Mouse (Mus musculus) forebrain, postnatal 0 days (tissue): ENCODE measurements around the gene St3gal3. TPM values are rescaled to one million over a fixed set of nuclear protein-coding genes. Genes with fewer than 3 reads are reported as not detected.

Source experiments
- ATAC-seq: fragments of 200-750 bp; cut with Nextera tagmentation; 2 replicates; pipeline ENCODE4 v1.8.0; 2017; ENCODE audit warnings: mild to moderate bottlenecking, moderate library complexity
- DNase-seq: peaks from one replicate; pipeline ENCODE4 v3.0.0-alpha.2; 2015
- H3K27ac ChIP-seq: fragments of 300-500 bp; sonication (generic); 2 replicates; pipeline ENCODE4 v1.5.1; 2014; ENCODE audit warnings: low read depth, mild to moderate bottlenecking, antibody characterized with exemption, low read length, moderate library complexity, mixed read lengths
- H3K27me3 ChIP-seq: fragments of 300-500 bp; sonication (generic); 2 replicates; pipeline ENCODE4 v1.6.1; 2014; ENCODE audit warnings: mild to moderate bottlenecking, low read length, mixed read lengths; ENCODE audit not compliant: insufficient read depth
- H3K36me3 ChIP-seq: fragments of 300-500 bp; sonication (generic); 2 replicates; pipeline ENCODE4 v1.6.1; 2014; ENCODE audit warnings: mild to moderate bottlenecking, moderate library complexity; ENCODE audit not compliant: insufficient read depth
- H3K4me1 ChIP-seq: fragments of 300-500 bp; sonication (generic); 2 replicates; pipeline ENCODE4 v1.6.1; 2014; ENCODE audit warnings: antibody characterized with exemption; ENCODE audit not compliant: insufficient read depth
- H3K4me2 ChIP-seq: fragments of 300-500 bp; sonication (generic); 2 replicates; pipeline ENCODE4 v1.6.1; 2014; ENCODE audit warnings: low read depth, mild to moderate bottlenecking, moderate library complexity
- H3K4me3 ChIP-seq: fragments of 300-500 bp; sonication (generic); 2 replicates; pipeline ENCODE4 v1.5.1; 2014; ENCODE audit warnings: low read depth, low read length, mixed read lengths
- H3K9ac ChIP-seq: fragments of 300-500 bp; sonication (generic); 2 replicates; pipeline ENCODE4 v1.6.1; 2014; ENCODE audit warnings: mild to moderate bottlenecking
- H3K9me3 ChIP-seq: fragments of 300-500 bp; sonication (generic); 2 replicates; pipeline ENCODE4 v1.6.1; 2016; ENCODE audit warnings: low read length
- CTCF ChIP-seq: sonication (generic); IDR thresholded peaks from 2 replicates; pipeline ENCODE4 v1.5.1; 2016; ENCODE audit warnings: antibody characterized with exemption, control low read depth, low read depth
- WGBS: fragments of 180-500 bp; shearing (Covaris S2); extraction: QIAGEN DNeasy Blood & Tissue Kit; methylation state at CpG from one replicate; pipeline ENCODE4 v1.1.7; 2014; 5-methylcytosine and 5-hydroxymethylcytosine counted together
- polyA plus RNA-seq: library from polyadenylated mRNA; unstranded; fragments of >200 nt; fragmentation: Nextera tagmentation; extraction: Ambion mirVana; gene quantifications from 2 replicates; pipeline ENCODE4 v1.2.1, GENCODE M21; 2015
- total RNA-seq: library from RNA; depleted of rRNA; stranded (reverse); fragments of >200 nt; gene quantifications from 2 replicates; pipeline ENCODE4 v1.2.3, GENCODE M21; 2014

Gene St3gal3
- total and polyA plus RNA-seq, 2 experiments from 2014 or later, result 11.2 to 36.1 TPM

- Histone ChIP-seq H3K27me3 (no peaks in the 10 kb centered on the region), H3K9ac (no peak overlapping the region), H3K4me1 (peaks cover 8% of the 10 kb centered on the region; the same call in 1 of the 2 replicates), H3K4me3 (no peak overlapping the region), H3K4me2 (no peak overlapping the region), H3K36me3 (no peaks in the 10 kb centered on the region), H3K9me3 (no peaks in the 10 kb centered on the region), H3K27ac (no peak overlapping the region)
- ATAC-seq (no peak), DNase-seq (no peak)
- WGBS, result 89% methylated on average over 5 of the region's 5 CpGs
- TF ChIP-seq CTCF, result no peak
These were observed 138.0 kb downstream of the St3gal3 start for GRCm38 (mm10) chr4:117996701-117997100.

- no peak overlapping the region for H3K9ac ChIP-seq
- TF ChIP-seq CTCF, result no peak
- no peaks in the 10 kb centered on the region for H3K9me3 ChIP-seq
- H3K27ac ChIP-seq, result no peak overlapping the region
- no peak overlapping the region for H3K4me2 ChIP-seq
- DNase-seq (no peak), ATAC-seq (no peak)
- peaks cover 8% of the 10 kb centered on the region; the same call in 1 of the 2 replicates for H3K4me1 ChIP-seq
- H3K36me3 ChIP-seq, result no peaks in the 10 kb centered on the region
- H3K4me3 ChIP-seq, result no peak overlapping the region
- no peaks in the 10 kb centered on the region for H3K27me3 ChIP-seq
- 96% methylated on average over 1 of the region's 1 CpGs for WGBS
These were observed 139.3 kb downstream of the St3gal3 start for GRCm38 (mm10) chr4:117995461-117995860.

GRCm38 (mm10) chr4:117993421-117993820 lies 141.3 kb downstream of the St3gal3 start:
- ATAC-seq, result no peak
- TF ChIP-seq CTCF, result no peak
- 83% methylated on average over 2 of the region's 2 CpGs for WGBS
- no peaks in the 10 kb centered on the region for H3K9me3 ChIP-seq
- H3K4me1 ChIP-seq, result peaks cover 8% of the 10 kb centered on the region; the same call in 1 of the 2 replicates
- H3K9ac ChIP-seq, result no peak overlapping the region
- H3K4me2 ChIP-seq, result no peak overlapping the region
- H3K27me3 ChIP-seq, result no peaks in the 10 kb centered on the region
- no peak overlapping the region for H3K27ac ChIP-seq
- no peak overlapping the region for H3K4me3 ChIP-seq
- DNase-seq, result no peak
- no peaks in the 10 kb centered on the region for H3K36me3 ChIP-seq

GRCm38 (mm10) chr4:117992872-117993271 lies 141.8 kb downstream of the St3gal3 start:
- ATAC-seq (no peak), DNase-seq (no peak)
- no peaks in the 10 kb centered on the region for H3K9me3 ChIP-seq
- H3K4me2 ChIP-seq, result no peak overlapping the region
- H3K27me3 ChIP-seq, result no peaks in the 10 kb centered on the region
- TF ChIP-seq CTCF, result no peak
- peaks cover 7% of the 10 kb centered on the region; the same call in 1 of the 2 replicates for H3K4me1 ChIP-seq
- WGBS, result 86% methylated on average over 7 of the region's 7 CpGs
- H3K36me3 ChIP-seq, result no peaks in the 10 kb centered on the region
- H3K4me3 ChIP-seq, result no peak overlapping the region
- H3K9ac ChIP-seq, result no peak overlapping the region
- H3K27ac ChIP-seq, result no peak overlapping the region

GRCm38 (mm10) chr4:117992036-117992435 lies 142.7 kb downstream of the St3gal3 start:
- no peak overlapping the region for H3K4me2 ChIP-seq
- no peak for TF ChIP-seq CTCF
- H3K4me1 ChIP-seq, result no peaks in the 10 kb centered on the region
- no peak overlapping the region for H3K27ac ChIP-seq
- no peak overlapping the region for H3K4me3 ChIP-seq
- no peak overlapping the region for H3K9ac ChIP-seq
- no peaks in the 10 kb centered on the region for H3K36me3 ChIP-seq
- ATAC-seq, result no peak
- DNase-seq, result no peak
- no peaks in the 10 kb centered on the region for H3K27me3 ChIP-seq
- no peaks in the 10 kb centered on the region for H3K9me3 ChIP-seq
- 89% methylated on average over 3 of the region's 3 CpGs for WGBS

GRCm38 (mm10) chr4:117991055-117991627 lies 143.6 kb downstream of the St3gal3 start:
- Histone ChIP-seq H3K27me3 (no peaks in the 10 kb centered on the region), H3K27ac (no peak overlapping the region), H3K4me3 (no peak overlapping the region), H3K4me2 (no peak overlapping the region), H3K4me1 (no peaks in the 10 kb centered on the region), H3K9me3 (no peaks in the 10 kb centered on the region), H3K36me3 (no peaks in the 10 kb centered on the region), H3K9ac (no peak overlapping the region)
- DNase-seq, result no peak
- WGBS, result 56% methylated on average over 8 of the region's 8 CpGs
- TF ChIP-seq CTCF, result no peak
- ATAC-seq, result no peak

- no peak overlapping the region for H3K9ac ChIP-seq
- no peak overlapping the region for H3K27ac ChIP-seq
- DNase-seq (no peak), ATAC-seq (no peak)
- H3K4me1 ChIP-seq, result no peaks in the 10 kb centered on the region
- no peak overlapping the region for H3K4me2 ChIP-seq
- no peaks in the 10 kb centered on the region for H3K9me3 ChIP-seq
- no peak overlapping the region for H3K4me3 ChIP-seq
- no peaks in the 10 kb centered on the region for H3K27me3 ChIP-seq
- 60% methylated on average over 3 of the region's 3 CpGs for WGBS
- no peak for TF ChIP-seq CTCF
- H3K36me3 ChIP-seq, result no peaks in the 10 kb centered on the region
These were observed 144.1 kb downstream of the St3gal3 start for GRCm38 (mm10) chr4:117990571-117990970.

GRCm38 (mm10) chr4:117989801-117990200 lies 144.9 kb downstream of the St3gal3 start:
- no peak overlapping the region for H3K27ac ChIP-seq
- 87% methylated on average over 12 of the region's 12 CpGs for WGBS
- no peaks in the 10 kb centered on the region for H3K27me3 ChIP-seq
- H3K36me3 ChIP-seq, result no peaks in the 10 kb centered on the region
- H3K9me3 ChIP-seq, result no peaks in the 10 kb centered on the region
- ATAC-seq (no peak), DNase-seq (no peak)
- no peak for TF ChIP-seq CTCF
- no peak overlapping the region for H3K4me3 ChIP-seq
- H3K4me2 ChIP-seq, result no peak overlapping the region
- H3K4me1 ChIP-seq, result no peaks in the 10 kb centered on the region
- no peak overlapping the region for H3K9ac ChIP-seq
